Mouse (Mus musculus): ENCODE data around the gene Rbm11.
A peak's percentile ranks its signal among the peaks of the same experiment; 100 is the strongest.

Gene Rbm11

GRCm38 (mm10) chr16:75592671-75593500 lies at the start of gene Rbm11:
Gene Rbm11 (plus strand): TSS chr16:75592844.
- DNase-seq (ENCODE audit: low read depth, low spot score) = peak; percentile 83

GRCm38 (mm10) chr16:75545310-75545709 lies 47.3 kb upstream of the Rbm11 start:
- no peak for DNase-seq (ENCODE audit: low read depth, low spot score)

GRCm38 (mm10) chr16:75562910-75563309 lies 29.7 kb upstream of the Rbm11 start:
- DNase-seq (ENCODE audit: low read depth, low spot score) = no peak

GRCm38 (mm10) chr16:75582279-75582678 lies 10.4 kb upstream of the Rbm11 start:
- no peak for DNase-seq (ENCODE audit: low read depth, low spot score)

- DNase-seq (ENCODE audit: low read depth, low spot score) = no peak
These were observed 6.7 kb upstream of the Rbm11 start, which contains the start of gene Lipi for GRCm38 (mm10) chr16:75585961-75586360. Gene Lipi (minus strand): TSS chr16:75586061.

GRCm38 (mm10) chr16:75586466-75586865 lies 6.2 kb upstream of the Rbm11 start:
- no peak for DNase-seq (ENCODE audit: low read depth, low spot score)

- DNase-seq (ENCODE audit: low read depth, low spot score) = no peak
These were observed 998 bp downstream of the Rbm11 start for GRCm38 (mm10) chr16:75593501-75594183.

- no peak for DNase-seq (ENCODE audit: low read depth, low spot score)
These were observed 13.8 kb downstream of the Rbm11 start for GRCm38 (mm10) chr16:75606415-75606814.

GRCm38 (mm10) chr16:75612561-75612960 lies 19.9 kb downstream of the Rbm11 start:
- no peak for DNase-seq (ENCODE audit: low read depth, low spot score)

GRCm38 (mm10) chr16:75617651-75618349 lies 25.2 kb downstream of the Rbm11 start:
- peak; percentile 69 for DNase-seq (ENCODE audit: low read depth, low spot score)

GRCm38 (mm10) chr16:75627862-75628261 lies 35.2 kb downstream of the Rbm11 start:
- no peak for DNase-seq (ENCODE audit: low read depth, low spot score)
